Mouse (Mus musculus): ENCODE data around the gene Cd24a.

DNA sequence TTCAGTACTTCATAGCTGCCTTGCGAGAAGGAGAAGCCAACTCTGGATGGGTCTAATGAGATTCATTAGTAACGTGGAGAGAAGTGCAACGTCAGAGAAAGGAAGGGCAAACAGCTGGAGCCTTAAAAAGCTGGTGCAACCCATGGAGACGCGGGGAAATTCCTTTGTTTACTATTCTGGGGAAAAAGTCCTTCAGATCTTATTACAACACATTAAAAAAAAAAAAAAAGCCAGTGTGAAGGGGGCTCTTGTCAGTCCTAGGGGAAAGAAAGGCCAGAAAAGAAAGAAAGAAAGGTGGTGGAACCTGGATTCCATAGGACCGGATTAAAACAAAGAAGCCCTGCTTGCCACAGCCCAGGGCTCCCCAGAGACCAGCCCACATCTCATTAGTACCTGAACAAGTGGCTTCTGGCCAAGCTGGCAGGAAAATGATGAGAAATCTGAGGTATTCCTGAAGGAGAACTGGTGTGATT is 41.0 kb downstream of the Cd24a start:
- TF ChIP-seq MYOD1 (IDR thresholded peaks at IDR 0.05; ENCODE audit: control insufficient read depth in 1 of 3, insufficient read length in 2 of 3, low read depth in 2 of 3) (no peak), POLR2A (IDR thresholded peaks at IDR 0.05; ENCODE audit: insufficient read length, low read depth) (no peak), POLR2AphosphoS2 (IDR thresholded peaks at IDR 0.05; ENCODE audit: insufficient read length, low read depth) (no peak), CEBPB (IDR thresholded peaks at IDR 0.05; ENCODE audit: insufficient read depth, poor library complexity, severe bottlenecking) (no peak), USF1 (IDR thresholded peaks at IDR 0.05; ENCODE audit: low read depth) (no peak), MAX (IDR thresholded peaks at IDR 0.05; ENCODE audit: low read depth) (no peak), REST (IDR thresholded peaks at IDR 0.05; ENCODE audit: insufficient read depth, insufficient read length) (no peak), E2F4 (IDR thresholded peaks at IDR 0.05; ENCODE audit: insufficient read depth) (no peak), TCF12 (IDR thresholded peaks at IDR 0.05; ENCODE audit: insufficient read depth, poor library complexity, severe bottlenecking) (no peak), MYOG (IDR thresholded peaks at IDR 0.05; ENCODE audit: control insufficient read depth in 1 of 3, insufficient read depth in 1 of 3, insufficient read length in 2 of 3, low read depth in 2 of 3) (no peak), SRF (IDR thresholded peaks at IDR 0.05; ENCODE audit: control insufficient read depth, insufficient read length, low read depth) (no peak), TCF3 (IDR thresholded peaks at IDR 0.05; ENCODE audit: insufficient read length, low read depth) (no peak)

Data from myocyte (in vitro differentiated cells).